Mouse (Mus musculus) lung, postnatal 10 days (tissue): Measurements from ENCODE around the gene Ncapd2.

ENCODE experiments used
- DNase-seq: peaks from one replicate; pipeline ENCODE4 v3.0.0; 2021

Ncapd2 gene

GRCm38 (mm10) chr6:125145479-125145951, 46.0 kb downstream of the Ncapd2 start:
- DNase-seq: peak; percentile 46

- peak; percentile 96 for DNase-seq
These were observed 46.5 kb downstream of the Ncapd2 start, which contains the start of gene Iffo1 for GRCm38 (mm10) chr6:125145001-125145400. Iffo1 (plus strand) TSS chr6:125145241.

GRCm38 (mm10) chr6:125143904-125144303, 47.6 kb downstream of the Ncapd2 start:
- DNase-seq: no peak

GRCm38 (mm10) chr6:125143128-125143527, 48.4 kb downstream of the Ncapd2 start:
- DNase-seq: no peak

- DNase-seq: no peak
These were observed 49.1 kb downstream of the Ncapd2 start for GRCm38 (mm10) chr6:125142436-125142835.

- DNase-seq: no peak
These were observed 51.8 kb downstream of the Ncapd2 start for GRCm38 (mm10) chr6:125139747-125140146.

GRCm38 (mm10) chr6:125137002-125137671, 54.4 kb downstream of the Ncapd2 start:
- DNase-seq: peak; percentile 48

GRCm38 (mm10) chr6:125132470-125132869, 59.0 kb downstream of the Ncapd2 start:
- no peak for DNase-seq

- DNase-seq: peak; percentile 93
These were observed 60.0 kb downstream of the Ncapd2 start, which contains the start of gene Nop2 for GRCm38 (mm10) chr6:125131302-125132156. Nop2 (plus strand) TSS chr6:125131909.

GRCm38 (mm10) chr6:125129710-125130402, 61.6 kb downstream of the Ncapd2 start:
- DNase-seq: no peak

- no peak for DNase-seq
These were observed 62.8 kb downstream of the Ncapd2 start for GRCm38 (mm10) chr6:125128724-125129123.

- no peak for DNase-seq
These were observed 72.1 kb downstream of the Ncapd2 start for GRCm38 (mm10) chr6:125119387-125119786.
